Mouse (Mus musculus): ENCODE data around the gene Samhd1. TPM values are rescaled to one million over a fixed set of nuclear protein-coding genes. Genes with fewer than 3 reads are reported as not detected.

Gene Samhd1
- polyA plus RNA-seq, 1 experiment from 2014 or later = 32.4 TPM

DNA sequence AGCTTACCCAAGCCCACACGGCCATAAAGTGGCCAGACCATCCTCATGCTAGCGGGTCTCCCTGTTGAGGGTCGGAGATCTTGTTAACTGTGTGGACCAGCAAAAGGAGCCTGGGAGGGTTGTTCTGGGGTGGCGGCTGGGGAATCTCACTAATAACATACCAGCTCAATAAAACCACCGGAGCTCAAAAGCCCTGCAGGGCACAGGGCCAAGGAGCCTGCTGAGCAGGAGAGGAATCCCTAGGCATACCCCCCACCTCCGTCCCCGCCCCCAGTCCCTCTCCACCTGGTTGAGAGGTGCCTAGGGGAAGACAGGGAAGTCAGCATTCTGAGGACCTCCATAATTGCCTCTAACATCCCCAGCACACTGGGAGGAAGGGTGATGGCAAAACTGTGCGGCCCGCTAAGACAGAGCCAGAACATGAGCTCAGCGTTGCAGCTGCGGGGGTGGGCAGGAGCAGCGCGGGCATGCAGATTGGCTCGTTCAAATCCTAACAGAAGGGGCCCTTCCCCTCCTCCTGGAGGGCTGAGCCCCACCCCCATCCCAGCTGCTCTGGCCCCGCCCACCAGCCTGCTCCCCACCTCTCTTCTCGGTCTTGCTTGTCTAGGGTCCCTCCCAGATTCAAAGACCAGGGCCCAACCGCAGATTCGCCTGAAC, 76.6 kb downstream of the Samhd1 start:
- H3K4me3 ChIP-seq (ENCODE audit: low read length) = 0 out of 2 replicates have a peak overlapping the region, but pooled peaks have one; percentile 12
- H3K4me1 ChIP-seq (replicated peaks; ENCODE audit: control insufficient read depth, insufficient read depth, low read length) = peaks cover 51% of the 10 kb centered on the region
- WGBS = 14% methylated on average over 18 of the region's 18 CpGs
- ATAC-seq (ENCODE audit: low read depth) = peak; percentile 78
- H3K9me3 ChIP-seq (ENCODE audit: control insufficient read depth, low read length) = no peaks in the 10 kb centered on the region
- peak overlapping the region; percentile 49 for H3K4me2 ChIP-seq (ENCODE audit: low read depth, low read length)
- H3K27me3 ChIP-seq (ENCODE audit: control insufficient read depth, insufficient read depth, low read depth, low read length) = no peaks in the 10 kb centered on the region
- peak overlapping the region; percentile 63 for H3K27ac ChIP-seq (ENCODE audit: low read length)
- peaks cover 2% of the 10 kb centered on the region; the same call in 1 of the 2 replicates for H3K36me3 ChIP-seq (ENCODE audit: control insufficient read depth, insufficient read depth, low read length)
- H3K9ac ChIP-seq (ENCODE audit: low read length) = peak overlapping the region; percentile 46; the same call in 1 of the 2 replicates

DNA sequence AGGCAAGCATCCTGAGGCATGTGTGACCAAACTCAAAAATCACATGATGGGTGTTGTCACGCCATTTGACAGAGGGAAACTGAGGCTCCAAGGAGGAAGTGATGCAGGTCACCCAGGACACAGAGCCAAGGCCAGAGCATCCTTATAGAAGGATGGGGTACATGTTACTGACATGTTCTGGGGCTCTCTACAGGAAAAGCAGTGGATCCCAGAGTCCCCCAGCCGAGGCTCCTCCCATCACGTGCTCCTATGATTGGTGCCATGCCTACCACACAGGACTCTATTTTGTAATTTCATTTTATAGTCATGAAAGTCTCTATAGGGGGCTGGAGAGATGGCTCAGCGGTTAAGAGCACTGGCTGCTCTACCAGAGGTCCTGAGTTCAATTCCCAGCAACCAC, 77.3 kb downstream of the Samhd1 start:
- 88% methylated on average over 4 of the region's 4 CpGs for WGBS
- H3K27me3 ChIP-seq (ENCODE audit: control insufficient read depth, insufficient read depth, low read depth, low read length) = no peaks in the 10 kb centered on the region
- ATAC-seq (ENCODE audit: low read depth) = no peak
- no peak overlapping the region for H3K4me3 ChIP-seq (ENCODE audit: low read length)
- H3K36me3 ChIP-seq (ENCODE audit: control insufficient read depth, insufficient read depth, low read length) = peaks cover 6% of the 10 kb centered on the region
- no peaks in the 10 kb centered on the region for H3K9me3 ChIP-seq (ENCODE audit: control insufficient read depth, low read length)
- H3K4me2 ChIP-seq (ENCODE audit: low read depth, low read length) = no peak overlapping the region
- H3K27ac ChIP-seq (ENCODE audit: low read length) = peak overlapping the region; percentile 63; the same call in 1 of the 2 replicates
- H3K9ac ChIP-seq (ENCODE audit: low read length) = no peak overlapping the region
- H3K4me1 ChIP-seq (replicated peaks; ENCODE audit: control insufficient read depth, insufficient read depth, low read length) = peaks cover 44% of the 10 kb centered on the region

DNA sequence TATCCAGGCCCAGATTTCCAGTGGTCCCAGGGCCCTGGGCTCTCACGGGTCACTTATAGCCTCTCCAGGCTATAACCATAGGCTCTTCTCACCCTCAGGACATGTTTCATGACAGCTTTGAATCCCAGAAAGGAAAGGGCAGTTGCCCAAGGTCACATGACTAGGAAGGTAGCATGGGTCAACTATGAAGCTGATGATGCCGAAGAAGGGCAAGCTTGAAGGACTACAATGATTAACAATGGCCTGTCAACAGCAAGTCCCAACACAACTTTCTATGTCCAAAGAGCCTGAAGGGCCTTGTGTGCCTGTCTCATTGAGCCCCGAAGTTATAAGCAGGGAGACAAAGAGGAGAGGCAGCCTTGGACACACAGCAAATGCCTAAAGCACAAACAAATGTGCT, 77.9 kb downstream of the Samhd1 start:
- H3K4me2 ChIP-seq (ENCODE audit: low read depth, low read length) = no peak overlapping the region
- H3K27me3 ChIP-seq (ENCODE audit: control insufficient read depth, insufficient read depth, low read depth, low read length) = no peaks in the 10 kb centered on the region
- no peak for ATAC-seq (ENCODE audit: low read depth)
- 79% methylated on average over 3 of the region's 3 CpGs for WGBS
- peaks cover 8% of the 10 kb centered on the region for H3K36me3 ChIP-seq (ENCODE audit: control insufficient read depth, insufficient read depth, low read length)
- peaks cover 38% of the 10 kb centered on the region for H3K4me1 ChIP-seq (replicated peaks; ENCODE audit: control insufficient read depth, insufficient read depth, low read length)
- no peak overlapping the region for H3K27ac ChIP-seq (ENCODE audit: low read length)
- H3K9ac ChIP-seq (ENCODE audit: low read length) = no peak overlapping the region
- H3K9me3 ChIP-seq (ENCODE audit: control insufficient read depth, low read length) = no peaks in the 10 kb centered on the region
- no peak overlapping the region for H3K4me3 ChIP-seq (ENCODE audit: low read length)

DNA sequence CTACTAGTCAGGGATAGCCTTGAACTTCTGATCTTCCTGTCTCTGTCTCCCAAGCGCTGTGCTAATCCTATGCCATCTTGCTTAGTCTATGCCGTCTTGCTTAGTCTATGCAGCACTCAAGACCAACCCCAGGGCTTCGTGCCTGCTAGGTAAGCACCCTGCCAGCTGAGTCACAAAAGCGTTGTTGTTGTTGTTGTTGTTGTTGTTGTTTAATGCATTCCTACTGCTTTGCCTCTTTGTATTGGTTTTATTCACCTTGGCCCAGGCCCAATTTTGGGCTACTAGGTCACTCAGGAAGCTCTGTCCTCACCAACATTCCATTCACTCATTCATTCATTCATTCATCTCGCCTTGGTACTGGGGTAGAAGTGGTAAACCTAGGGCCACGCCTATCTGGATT, 79.3 kb downstream of the Samhd1 start:
- peaks cover 13% of the 10 kb centered on the region for H3K36me3 ChIP-seq (ENCODE audit: control insufficient read depth, insufficient read depth, low read length)
- H3K27ac ChIP-seq (ENCODE audit: low read length) = peak overlapping the region; percentile 90

DNA sequence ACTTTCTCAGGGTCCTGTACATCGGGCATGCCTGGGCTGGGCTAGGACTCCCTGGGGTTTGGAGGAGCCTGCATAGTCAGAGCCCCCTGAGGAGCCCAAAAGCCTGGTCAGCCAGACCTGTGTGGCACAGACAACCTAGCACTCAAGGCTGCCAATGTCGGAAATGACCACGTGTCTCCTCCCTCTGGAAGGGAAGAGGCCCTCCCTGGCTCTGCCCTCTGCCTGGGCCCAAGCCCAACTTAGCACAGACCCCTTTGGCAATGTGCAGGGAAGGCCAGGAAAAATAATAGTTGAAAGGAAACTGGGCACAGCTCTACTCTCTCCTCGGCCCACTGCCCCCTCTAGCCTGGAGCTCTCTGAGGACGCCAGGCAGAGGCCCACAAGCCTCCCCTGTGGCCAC, 80.2 kb downstream of the Samhd1 start:
- H3K9ac ChIP-seq (ENCODE audit: low read length) = peak overlapping the region; percentile 47
- ATAC-seq (ENCODE audit: low read depth) = peak; percentile 52
- no peak overlapping the region for H3K4me2 ChIP-seq (ENCODE audit: low read depth, low read length)
- H3K36me3 ChIP-seq (ENCODE audit: control insufficient read depth, insufficient read depth, low read length) = peaks cover 12% of the 10 kb centered on the region
- no peaks in the 10 kb centered on the region for H3K27me3 ChIP-seq (ENCODE audit: control insufficient read depth, insufficient read depth, low read depth, low read length)
- H3K9me3 ChIP-seq (ENCODE audit: control insufficient read depth, low read length) = no peaks in the 10 kb centered on the region
- peaks cover 36% of the 10 kb centered on the region for H3K4me1 ChIP-seq (replicated peaks; ENCODE audit: control insufficient read depth, insufficient read depth, low read length)
- H3K4me3 ChIP-seq (ENCODE audit: low read length) = no peak overlapping the region
- 46% methylated on average over 5 of the region's 5 CpGs for WGBS
- H3K27ac ChIP-seq (ENCODE audit: low read length) = peak overlapping the region; percentile 90

More for the DNA sequence above, 79.3 kb downstream of the Samhd1 start:
- peaks cover 36% of the 10 kb centered on the region for H3K4me1 ChIP-seq (replicated peaks; ENCODE audit: control insufficient read depth, insufficient read depth, low read length)
- no peak overlapping the region for H3K9ac ChIP-seq (ENCODE audit: low read length)
- no peaks in the 10 kb centered on the region for H3K27me3 ChIP-seq (ENCODE audit: control insufficient read depth, insufficient read depth, low read depth, low read length)
- no peak overlapping the region for H3K4me2 ChIP-seq (ENCODE audit: low read depth, low read length)
- no peak for ATAC-seq (ENCODE audit: low read depth)
- WGBS = 86% methylated on average over 6 of the region's 6 CpGs
- H3K9me3 ChIP-seq (ENCODE audit: control insufficient read depth, low read length) = no peaks in the 10 kb centered on the region
- H3K4me3 ChIP-seq (ENCODE audit: low read length) = no peak overlapping the region

DNA sequence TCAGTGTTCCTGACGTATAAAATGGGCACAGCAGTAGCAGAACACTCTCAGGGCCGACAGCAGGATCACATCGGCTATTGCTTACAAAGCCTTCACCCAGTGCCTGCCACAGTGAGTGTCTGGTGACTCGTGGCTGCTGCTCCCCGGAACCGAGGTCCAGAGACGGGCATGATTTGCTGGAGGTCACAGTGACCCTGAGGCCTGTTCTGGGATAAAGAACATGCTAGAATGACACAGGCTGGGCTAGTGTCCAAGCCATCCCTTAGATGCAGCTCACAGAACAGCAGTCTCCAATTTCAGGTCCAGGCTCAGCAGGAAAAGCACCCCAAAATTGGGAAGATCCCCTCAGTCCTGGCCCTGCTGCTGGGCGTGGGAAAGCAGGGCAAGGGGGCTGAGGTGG, 80.8 kb downstream of the Samhd1 start:
- ATAC-seq (ENCODE audit: low read depth) = peak; percentile 84
- Histone ChIP-seq H3K4me3 (ENCODE audit: low read length) (no peak overlapping the region), H3K4me2 (ENCODE audit: low read depth, low read length) (no peak overlapping the region), H3K4me1 (replicated peaks; ENCODE audit: control insufficient read depth, insufficient read depth, low read length) (peaks cover 34% of the 10 kb centered on the region), H3K9me3 (ENCODE audit: control insufficient read depth, low read length) (no peaks in the 10 kb centered on the region), H3K36me3 (ENCODE audit: control insufficient read depth, insufficient read depth, low read length) (peaks cover 11% of the 10 kb centered on the region), H3K27me3 (ENCODE audit: control insufficient read depth, insufficient read depth, low read depth, low read length) (no peaks in the 10 kb centered on the region), H3K27ac (ENCODE audit: low read length) (peak overlapping the region; percentile 90), H3K9ac (ENCODE audit: low read length) (no peak overlapping the region)
- 58% methylated on average over 8 of the region's 8 CpGs for WGBS

DNA sequence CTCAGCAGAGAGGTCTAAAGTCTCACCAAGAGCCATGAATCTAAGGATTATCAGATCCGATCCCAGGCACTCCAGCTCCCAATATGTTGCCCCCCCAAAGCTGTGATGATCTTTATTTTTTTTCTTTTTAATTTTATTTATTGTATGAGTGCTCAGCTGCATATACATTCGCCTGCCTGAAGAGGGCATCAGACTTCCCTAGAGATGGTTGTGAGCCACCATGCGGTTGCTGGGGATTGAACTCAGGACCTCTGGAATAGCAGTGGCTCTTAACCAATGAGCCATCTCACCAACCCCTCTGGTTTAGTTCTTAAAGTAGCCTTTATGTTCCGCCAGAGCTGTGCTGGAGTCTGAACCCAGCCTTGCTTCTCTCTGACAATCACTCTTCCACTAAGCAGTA, 81.3 kb downstream of the Samhd1 start:
- H3K27ac ChIP-seq (ENCODE audit: low read length) = peak overlapping the region; percentile 55; the same call in 1 of the 2 replicates
- no peak overlapping the region for H3K9ac ChIP-seq (ENCODE audit: low read length)
- no peaks in the 10 kb centered on the region for H3K9me3 ChIP-seq (ENCODE audit: control insufficient read depth, low read length)
- no peaks in the 10 kb centered on the region for H3K27me3 ChIP-seq (ENCODE audit: control insufficient read depth, insufficient read depth, low read depth, low read length)
- peaks cover 11% of the 10 kb centered on the region for H3K36me3 ChIP-seq (ENCODE audit: control insufficient read depth, insufficient read depth, low read length)
- no peak overlapping the region for H3K4me3 ChIP-seq (ENCODE audit: low read length)
- no peak overlapping the region for H3K4me2 ChIP-seq (ENCODE audit: low read depth, low read length)
- 75% methylated on average over 4 of the region's 4 CpGs for WGBS
- peaks cover 32% of the 10 kb centered on the region for H3K4me1 ChIP-seq (replicated peaks; ENCODE audit: control insufficient read depth, insufficient read depth, low read length)
- ATAC-seq (ENCODE audit: low read depth) = no peak

DNA sequence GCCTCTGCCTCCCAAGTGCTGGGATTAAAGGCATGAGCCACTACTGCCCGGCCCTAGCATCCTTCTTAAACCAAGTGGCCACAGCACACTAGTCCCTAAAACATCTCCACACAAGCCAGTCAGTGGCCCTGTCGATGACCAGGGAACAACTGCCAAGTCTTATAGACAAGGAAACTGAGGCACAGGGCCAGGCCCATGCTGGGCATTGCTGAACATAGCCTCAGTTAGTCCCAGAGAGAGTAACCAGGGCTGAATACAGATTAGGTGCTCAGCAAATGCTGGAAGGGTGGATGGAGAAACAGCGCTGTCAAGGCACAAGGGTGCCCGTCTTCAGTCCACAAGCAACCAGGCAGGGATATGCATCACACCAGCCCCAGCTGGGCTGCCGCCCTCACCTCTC, 81.9 kb downstream of the Samhd1 start:
- Histone ChIP-seq H3K9me3 (ENCODE audit: control insufficient read depth, low read length) (no peaks in the 10 kb centered on the region), H3K9ac (ENCODE audit: low read length) (no peak overlapping the region), H3K4me3 (ENCODE audit: low read length) (no peak overlapping the region), H3K4me1 (replicated peaks; ENCODE audit: control insufficient read depth, insufficient read depth, low read length) (peaks cover 27% of the 10 kb centered on the region), H3K4me2 (ENCODE audit: low read depth, low read length) (no peak overlapping the region), H3K36me3 (ENCODE audit: control insufficient read depth, insufficient read depth, low read length) (peaks cover 11% of the 10 kb centered on the region), H3K27ac (ENCODE audit: low read length) (no peak overlapping the region), H3K27me3 (ENCODE audit: control insufficient read depth, insufficient read depth, low read depth, low read length) (no peaks in the 10 kb centered on the region)
- 94% methylated on average over 5 of the region's 5 CpGs for WGBS
- ATAC-seq (ENCODE audit: low read depth) = no peak

DNA sequence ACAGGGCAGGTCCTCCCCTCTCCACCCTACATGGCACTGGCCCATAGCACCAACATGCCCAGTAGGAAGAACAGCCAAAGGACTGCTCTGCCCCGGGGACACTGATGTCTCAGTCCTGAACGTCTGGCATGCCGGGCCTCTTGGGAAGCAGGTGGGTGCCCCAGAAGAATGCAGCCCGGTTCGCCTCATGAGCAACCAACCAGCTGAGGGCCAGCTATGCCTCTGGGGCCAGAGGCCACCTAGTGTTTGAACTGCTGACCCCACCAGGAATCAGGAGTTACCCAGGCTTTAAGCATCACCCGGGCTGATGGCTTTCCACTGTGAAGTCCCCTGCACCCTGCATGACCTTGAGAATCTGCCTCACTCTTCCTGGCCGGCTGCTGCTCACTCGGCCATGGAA, 82.6 kb downstream of the Samhd1 start:
- ATAC-seq (ENCODE audit: low read depth) = no peak
- H3K9me3 ChIP-seq (ENCODE audit: control insufficient read depth, low read length) = no peaks in the 10 kb centered on the region
- H3K9ac ChIP-seq (ENCODE audit: low read length) = no peak overlapping the region
- no peak overlapping the region for H3K27ac ChIP-seq (ENCODE audit: low read length)
- H3K36me3 ChIP-seq (ENCODE audit: control insufficient read depth, insufficient read depth, low read length) = peaks cover 11% of the 10 kb centered on the region
- WGBS = 64% methylated on average over 8 of the region's 8 CpGs
- no peaks in the 10 kb centered on the region for H3K27me3 ChIP-seq (ENCODE audit: control insufficient read depth, insufficient read depth, low read depth, low read length)
- no peak overlapping the region for H3K4me2 ChIP-seq (ENCODE audit: low read depth, low read length)
- peaks cover 22% of the 10 kb centered on the region for H3K4me1 ChIP-seq (replicated peaks; ENCODE audit: control insufficient read depth, insufficient read depth, low read length)
- H3K4me3 ChIP-seq (ENCODE audit: low read length) = no peak overlapping the region

Data from lung, embryonic 16.5 days (tissue).